Mouse (Mus musculus) megakaryocyte-erythroid progenitor cell, adult 5-6 weeks (primary cell): Measurements from ENCODE around the gene Lrrc8b. TPM values are rescaled to one million over a fixed set of nuclear protein-coding genes. Genes with fewer than 3 reads are reported as not detected.

Source experiments
- ATAC-seq: replicated peaks from 2 replicates; pipeline ENCODE4 v1.8.0; 2016; ENCODE audit warnings: mild to moderate bottlenecking, inconsistent platforms; ENCODE audit not compliant: severe bottlenecking, poor library complexity, low FRiP score, low TSS enrichment
- total RNA-seq, 2 experiments: library from RNA; stranded (forward) in 1 of 2; stranded (reverse) in 1 of 2; fragments of 200-1000, 215-1000 nt in 1 of 2; fragments of >200 nt in 1 of 2; fragmentation: Nextera tagmentation in 1 of 2; gene quantifications; 2 replicates each; pipeline ENCODE4 v1.2.3; 2014 to 2017

Gene Lrrc8b
- total RNA-seq, 2 experiments from 2014 or later = 5.4 to 13.2 TPM

GRCm38 (mm10) chr5:105501136-105501535 lies 85.6 kb downstream of the Lrrc8b start:
- ATAC-seq = no peak

GRCm38 (mm10) chr5:105508813-105509212 lies 93.2 kb downstream of the Lrrc8b start:
- no peak for ATAC-seq

GRCm38 (mm10) chr5:105512297-105512696 lies 96.7 kb downstream of the Lrrc8b start:
- peak; percentile 36; the same call in 1 of the 2 replicates for ATAC-seq

- ATAC-seq = no peak
These were observed 100.0 kb downstream of the Lrrc8b start for GRCm38 (mm10) chr5:105515532-105515931.

GRCm38 (mm10) chr5:105516290-105516689 lies 100.7 kb downstream of the Lrrc8b start:
- no peak for ATAC-seq

GRCm38 (mm10) chr5:105517992-105518625 lies 102.5 kb downstream of the Lrrc8b start:
- ATAC-seq = peak; percentile 29; the same call in 1 of the 2 replicates

- ATAC-seq = peak; percentile 31
These were observed 103.1 kb downstream of the Lrrc8b start for GRCm38 (mm10) chr5:105518626-105519095.

GRCm38 (mm10) chr5:105519096-105519975 lies 103.8 kb downstream of the Lrrc8b start, which contains the start of gene Lrrc8c:
Gene Lrrc8c (plus strand): TSS chr5:105519388.
- ATAC-seq = peak; percentile 65

- ATAC-seq = no peak
These were observed 104.4 kb downstream of the Lrrc8b start for GRCm38 (mm10) chr5:105519976-105520300.

- no peak for ATAC-seq
These were observed 104.9 kb downstream of the Lrrc8b start for GRCm38 (mm10) chr5:105520442-105520965.

GRCm38 (mm10) chr5:105523452-105523851 lies 107.9 kb downstream of the Lrrc8b start:
- ATAC-seq = peak; percentile 60

GRCm38 (mm10) chr5:105525004-105525403 lies 109.4 kb downstream of the Lrrc8b start:
- no peak for ATAC-seq

- peak; percentile 55 for ATAC-seq
These were observed 110.6 kb downstream of the Lrrc8b start for GRCm38 (mm10) chr5:105526107-105526645.

GRCm38 (mm10) chr5:105526766-105527165 lies 111.2 kb downstream of the Lrrc8b start:
- ATAC-seq = no peak

GRCm38 (mm10) chr5:105527477-105528331 lies 112.1 kb downstream of the Lrrc8b start:
- peak; percentile 65 for ATAC-seq

GRCm38 (mm10) chr5:105530576-105530975 lies 115.0 kb downstream of the Lrrc8b start:
- ATAC-seq = no peak

- ATAC-seq = no peak
These were observed 119.6 kb downstream of the Lrrc8b start for GRCm38 (mm10) chr5:105535186-105535585.

GRCm38 (mm10) chr5:105536172-105536571 lies 120.6 kb downstream of the Lrrc8b start:
- ATAC-seq = 0 out of 2 replicates have a peak, but pooled peaks have one; percentile 16

GRCm38 (mm10) chr5:105537101-105537723 lies 121.6 kb downstream of the Lrrc8b start:
- no peak for ATAC-seq
